Mouse (Mus musculus): ENCODE results near the gene Rbfox1. TPM values are rescaled to one million over a fixed set of nuclear protein-coding genes. Genes with fewer than 3 reads are reported as not detected.

Gene Rbfox1
- polyA plus RNA-seq, 1 experiment from 2014 or later: 2.3 TPM

- Histone ChIP-seq H3K27ac (ENCODE audit: low read depth, low read length) (no peak overlapping the region), H3K9me3 (ENCODE audit: control insufficient read depth) (no peaks in the 10 kb centered on the region), H3K4me3 (ENCODE audit: low read depth, low read length) (no peak overlapping the region), H3K4me2 (replicated peaks; ENCODE audit: low read depth) (no peak overlapping the region), H3K9ac (ENCODE audit: low read depth, low read length) (no peak overlapping the region), H3K36me3 (ENCODE audit: control insufficient read depth, insufficient read depth) (no peaks in the 10 kb centered on the region), H3K27me3 (replicated peaks; ENCODE audit: control insufficient read depth, insufficient read depth, low read length) (no peaks in the 10 kb centered on the region), H3K4me1 (replicated peaks; ENCODE audit: control insufficient read depth, insufficient read depth, low read length) (no peaks in the 10 kb centered on the region)
- no peak for ATAC-seq
- no peak for TF ChIP-seq CTCF (IDR thresholded peaks at IDR 0.05; ENCODE audit: low read depth)
- WGBS: 70% methylated on average over 2 of the region's 2 CpGs
Observed at GRCm38 (mm10) chr16:7047421-7047820, 1162.3 kb downstream of the Rbfox1 start.

- TF ChIP-seq CTCF (IDR thresholded peaks at IDR 0.05; ENCODE audit: low read depth): peak; percentile 79
- H3K4me2 ChIP-seq (replicated peaks; ENCODE audit: low read depth): no peak overlapping the region
- no peaks in the 10 kb centered on the region for H3K4me1 ChIP-seq (replicated peaks; ENCODE audit: control insufficient read depth, insufficient read depth, low read length)
- H3K27ac ChIP-seq (ENCODE audit: low read depth, low read length): no peak overlapping the region
- no peaks in the 10 kb centered on the region for H3K36me3 ChIP-seq (ENCODE audit: control insufficient read depth, insufficient read depth)
- no peaks in the 10 kb centered on the region for H3K9me3 ChIP-seq (ENCODE audit: control insufficient read depth)
- no peaks in the 10 kb centered on the region for H3K27me3 ChIP-seq (replicated peaks; ENCODE audit: control insufficient read depth, insufficient read depth, low read length)
- ATAC-seq: no peak
- no peak overlapping the region for H3K9ac ChIP-seq (ENCODE audit: low read depth, low read length)
- 14% methylated on average over 18 of the region's 18 CpGs for WGBS
- no peak overlapping the region for H3K4me3 ChIP-seq (ENCODE audit: low read depth, low read length)
Observed at GRCm38 (mm10) chr16:7049162-7049971, 1164.2 kb downstream of the Rbfox1 start.

- no peaks in the 10 kb centered on the region for H3K9me3 ChIP-seq (ENCODE audit: control insufficient read depth)
- no peaks in the 10 kb centered on the region for H3K36me3 ChIP-seq (ENCODE audit: control insufficient read depth, insufficient read depth)
- H3K4me3 ChIP-seq (ENCODE audit: low read depth, low read length): no peak overlapping the region
- no peak overlapping the region for H3K9ac ChIP-seq (ENCODE audit: low read depth, low read length)
- H3K27ac ChIP-seq (ENCODE audit: low read depth, low read length): no peak overlapping the region
- no peak for ATAC-seq
- TF ChIP-seq CTCF (IDR thresholded peaks at IDR 0.05; ENCODE audit: low read depth): no peak
- 74% methylated on average over 9 of the region's 9 CpGs for WGBS
- no peak overlapping the region for H3K4me2 ChIP-seq (replicated peaks; ENCODE audit: low read depth)
- H3K27me3 ChIP-seq (replicated peaks; ENCODE audit: control insufficient read depth, insufficient read depth, low read length): no peaks in the 10 kb centered on the region
- no peaks in the 10 kb centered on the region for H3K4me1 ChIP-seq (replicated peaks; ENCODE audit: control insufficient read depth, insufficient read depth, low read length)
Observed at GRCm38 (mm10) chr16:7050945-7051344, 1165.8 kb downstream of the Rbfox1 start.

DNA sequence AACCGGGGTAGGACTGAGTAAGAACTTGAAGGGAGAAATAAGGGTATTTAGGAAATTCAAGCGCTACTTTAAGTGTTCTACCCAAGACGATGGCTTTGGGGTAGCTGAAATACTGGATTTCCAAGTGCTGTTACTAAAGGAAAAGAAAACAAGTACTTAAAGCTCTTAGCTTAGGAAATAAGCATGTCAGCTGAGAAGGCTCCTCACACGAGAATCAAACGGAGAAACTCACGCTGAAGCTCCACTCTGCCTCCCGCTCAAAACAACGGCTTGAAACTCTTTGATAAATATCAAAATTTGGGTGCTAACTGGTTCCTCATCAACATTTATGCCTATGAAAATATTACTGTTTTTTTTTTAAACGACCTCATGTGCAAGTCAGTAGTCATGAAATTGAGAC, 1166.8 kb downstream of the Rbfox1 start:
- no peaks in the 10 kb centered on the region for H3K4me1 ChIP-seq (replicated peaks; ENCODE audit: control insufficient read depth, insufficient read depth, low read length)
- H3K9ac ChIP-seq (ENCODE audit: low read depth, low read length): no peak overlapping the region
- H3K9me3 ChIP-seq (ENCODE audit: control insufficient read depth): no peaks in the 10 kb centered on the region
- WGBS: 62% methylated on average over 9 of the region's 9 CpGs
- no peak overlapping the region for H3K4me2 ChIP-seq (replicated peaks; ENCODE audit: low read depth)
- no peak for TF ChIP-seq CTCF (IDR thresholded peaks at IDR 0.05; ENCODE audit: low read depth)
- H3K4me3 ChIP-seq (ENCODE audit: low read depth, low read length): no peak overlapping the region
- no peaks in the 10 kb centered on the region for H3K27me3 ChIP-seq (replicated peaks; ENCODE audit: control insufficient read depth, insufficient read depth, low read length)
- no peak overlapping the region for H3K27ac ChIP-seq (ENCODE audit: low read depth, low read length)
- no peak for ATAC-seq
- no peaks in the 10 kb centered on the region for H3K36me3 ChIP-seq (ENCODE audit: control insufficient read depth, insufficient read depth)

GRCm38 (mm10) chr16:7052408-7052807, 1167.3 kb downstream of the Rbfox1 start:
- Histone ChIP-seq H3K36me3 (ENCODE audit: control insufficient read depth, insufficient read depth) (no peaks in the 10 kb centered on the region), H3K9me3 (ENCODE audit: control insufficient read depth) (no peaks in the 10 kb centered on the region), H3K27me3 (replicated peaks; ENCODE audit: control insufficient read depth, insufficient read depth, low read length) (no peaks in the 10 kb centered on the region), H3K4me3 (ENCODE audit: low read depth, low read length) (no peak overlapping the region), H3K27ac (ENCODE audit: low read depth, low read length) (no peak overlapping the region), H3K4me1 (replicated peaks; ENCODE audit: control insufficient read depth, insufficient read depth, low read length) (no peaks in the 10 kb centered on the region), H3K9ac (ENCODE audit: low read depth, low read length) (no peak overlapping the region), H3K4me2 (replicated peaks; ENCODE audit: low read depth) (no peak overlapping the region)
- WGBS: 26% methylated on average over 9 of the region's 9 CpGs
- no peak for TF ChIP-seq CTCF (IDR thresholded peaks at IDR 0.05; ENCODE audit: low read depth)
- no peak for ATAC-seq

DNA sequence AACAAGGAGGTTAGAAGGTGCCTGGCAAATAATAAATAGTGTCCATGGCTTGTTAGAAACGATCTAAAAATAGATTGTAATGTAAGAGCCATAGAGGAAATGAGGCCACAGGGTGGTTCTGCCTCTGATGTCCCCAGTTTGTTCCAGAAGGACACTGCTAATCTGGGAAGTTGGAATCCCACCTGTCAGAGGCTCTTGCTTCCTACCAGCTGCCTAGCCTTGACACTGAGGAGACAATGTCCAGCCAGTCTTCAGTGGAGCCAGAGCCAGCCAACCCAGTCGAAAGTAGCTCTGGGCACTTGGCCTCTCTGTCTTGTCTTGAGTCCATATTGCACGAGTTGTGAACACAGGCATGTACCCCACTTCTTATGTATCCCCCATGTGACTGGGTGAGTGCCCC, 1172.6 kb downstream of the Rbfox1 start:
- TF ChIP-seq CTCF (IDR thresholded peaks at IDR 0.05; ENCODE audit: low read depth): no peak
- Histone ChIP-seq H3K27ac (ENCODE audit: low read depth, low read length) (no peak overlapping the region), H3K36me3 (ENCODE audit: control insufficient read depth, insufficient read depth) (no peaks in the 10 kb centered on the region), H3K4me3 (ENCODE audit: low read depth, low read length) (no peak overlapping the region), H3K9me3 (ENCODE audit: control insufficient read depth) (no peaks in the 10 kb centered on the region), H3K9ac (ENCODE audit: low read depth, low read length) (no peak overlapping the region), H3K4me1 (replicated peaks; ENCODE audit: control insufficient read depth, insufficient read depth, low read length) (no peaks in the 10 kb centered on the region), H3K27me3 (replicated peaks; ENCODE audit: control insufficient read depth, insufficient read depth, low read length) (no peaks in the 10 kb centered on the region), H3K4me2 (replicated peaks; ENCODE audit: low read depth) (no peak overlapping the region)
- ATAC-seq: no peak
- 62% methylated on average over 3 of the region's 3 CpGs for WGBS
